Mouse (Mus musculus): ENCODE data around the gene Ch25h. TPM values are rescaled to one million over a fixed set of nuclear protein-coding genes. Genes with fewer than 3 reads are reported as not detected.

The Ch25h gene
- total and polyA plus RNA-seq, 3 experiments = 0.16 to 2.4 (median 0.34) TPM

GRCm38 (mm10) chr19:34515681-34516080 lies 40.7 kb upstream of the Ch25h start:
- Histone ChIP-seq H3K27me3 (ENCODE audit: control insufficient read depth, insufficient read depth, low read length) (no peaks in the 10 kb centered on the region), H3K27ac (peak overlapping the region; percentile 24; the same call in 1 of the 2 replicates), H3K36me3 (ENCODE audit: control insufficient read depth, insufficient read depth, low read length) (peaks cover 31% of the 10 kb centered on the region), H3K4me1 (ENCODE audit: control insufficient read depth, insufficient read depth, low read length) (peaks cover 14% of the 10 kb centered on the region), H3K9ac (ENCODE audit: low read depth, low read length) (no peak overlapping the region), H3K4me3 (no peak overlapping the region), H3K79me2 (replicated peaks; ENCODE audit: control insufficient read depth, insufficient read depth, low read length) (0 out of 2 replicates have a peak, but pooled peaks cover 1% of the 10 kb centered on the region)
- peak in 1 of 2 experiments; percentile 53 for DNase-seq
- WGBS = 42% methylated on average over 3 of the region's 3 CpGs
- TF ChIP-seq EP300 (IDR thresholded peaks at IDR 0.05; ENCODE audit: insufficient read depth, low read depth, low read length) (no peak), CTCF (IDR thresholded peaks at IDR 0.05) (no peak)
- intact Hi-C loops (cut with DNase I) = no loop called here

GRCm38 (mm10) chr19:34511528-34511927 lies 36.6 kb upstream of the Ch25h start:
- intact Hi-C loops (cut with DNase I) = no loop called here
- DNase-seq = no peak
- H3K9ac ChIP-seq (ENCODE audit: low read depth, low read length) = no peak overlapping the region
- no peaks in the 10 kb centered on the region for H3K27me3 ChIP-seq (ENCODE audit: control insufficient read depth, insufficient read depth, low read length)
- H3K79me2 ChIP-seq (replicated peaks; ENCODE audit: control insufficient read depth, insufficient read depth, low read length) = 0 out of 2 replicates have a peak, but pooled peaks cover 1% of the 10 kb centered on the region
- no peak overlapping the region; the same call in 1 of the 2 replicates for H3K27ac ChIP-seq
- TF ChIP-seq CTCF (IDR thresholded peaks at IDR 0.05) (no peak), EP300 (IDR thresholded peaks at IDR 0.05; ENCODE audit: insufficient read depth, low read depth, low read length) (no peak), POLR2A (IDR thresholded peaks at IDR 0.05; ENCODE audit: insufficient read depth, low read depth, low read length) (no peak)
- 82% methylated on average over 8 of the region's 8 CpGs for WGBS
- peaks cover 6% of the 10 kb centered on the region for H3K4me1 ChIP-seq (ENCODE audit: control insufficient read depth, insufficient read depth, low read length)
- H3K4me3 ChIP-seq = no peak overlapping the region
- H3K36me3 ChIP-seq (ENCODE audit: control insufficient read depth, insufficient read depth, low read length) = peaks cover 13% of the 10 kb centered on the region

DNA sequence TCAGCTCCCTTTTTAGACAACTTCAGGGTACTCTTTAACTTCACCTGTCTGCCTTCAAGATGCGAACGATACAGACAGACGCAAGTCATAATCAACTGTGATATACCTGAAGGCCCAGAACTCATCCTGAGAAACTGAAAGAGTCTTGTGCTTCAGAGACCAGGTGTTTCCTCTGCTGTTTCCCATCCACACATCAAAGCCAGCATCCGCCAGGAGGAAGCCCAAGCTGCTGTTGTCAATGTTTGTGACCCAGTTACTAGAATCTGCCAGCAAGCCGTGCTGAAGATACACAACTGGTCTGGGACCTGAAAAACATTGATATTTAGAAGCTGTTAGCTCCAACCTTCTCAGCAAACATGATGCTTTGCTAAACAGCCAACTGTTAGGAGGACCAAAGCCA lies 35.8 kb upstream of the Ch25h start:
- no peak overlapping the region; the same call in 1 of the 2 replicates for H3K27ac ChIP-seq
- peaks cover 8% of the 10 kb centered on the region for H3K36me3 ChIP-seq (ENCODE audit: control insufficient read depth, insufficient read depth, low read length)
- intact Hi-C loops (cut with DNase I) = no loop called here
- H3K79me2 ChIP-seq (replicated peaks; ENCODE audit: control insufficient read depth, insufficient read depth, low read length) = 0 out of 2 replicates have a peak, but pooled peaks cover 1% of the 10 kb centered on the region
- 52% methylated on average over 5 of the region's 5 CpGs for WGBS
- peaks cover 4% of the 10 kb centered on the region for H3K4me1 ChIP-seq (ENCODE audit: control insufficient read depth, insufficient read depth, low read length)
- H3K9ac ChIP-seq (ENCODE audit: low read depth, low read length) = no peak overlapping the region
- DNase-seq = peak in 1 of 2 experiments; percentile 33
- TF ChIP-seq POLR2A (IDR thresholded peaks at IDR 0.05; ENCODE audit: insufficient read depth, low read depth, low read length) (no peak), CTCF (IDR thresholded peaks at IDR 0.05) (no peak), EP300 (IDR thresholded peaks at IDR 0.05; ENCODE audit: insufficient read depth, low read depth, low read length) (no peak)
- no peak overlapping the region for H3K4me3 ChIP-seq
- no peaks in the 10 kb centered on the region for H3K27me3 ChIP-seq (ENCODE audit: control insufficient read depth, insufficient read depth, low read length)

- Histone ChIP-seq H3K79me2 (replicated peaks; ENCODE audit: control insufficient read depth, insufficient read depth, low read length) (no peaks in the 10 kb centered on the region), H3K27me3 (ENCODE audit: control insufficient read depth, insufficient read depth, low read length) (no peaks in the 10 kb centered on the region), H3K4me3 (no peak overlapping the region), H3K4me1 (ENCODE audit: control insufficient read depth, insufficient read depth, low read length) (no peaks in the 10 kb centered on the region), H3K36me3 (ENCODE audit: control insufficient read depth, insufficient read depth, low read length) (peaks cover under 1% of the 10 kb centered on the region), H3K27ac (no peak overlapping the region), H3K9ac (ENCODE audit: low read depth, low read length) (no peak overlapping the region)
- WGBS = 77% methylated on average over 12 of the region's 12 CpGs
- DNase-seq = no peak
- TF ChIP-seq CTCF (IDR thresholded peaks at IDR 0.05) (no peak), POLR2A (IDR thresholded peaks at IDR 0.05; ENCODE audit: insufficient read depth, low read depth, low read length) (no peak)
- intact Hi-C loops (cut with DNase I) = no loop called here
Observed at GRCm38 (mm10) chr19:34505161-34505721, 30.3 kb upstream of the Ch25h start.

DNA sequence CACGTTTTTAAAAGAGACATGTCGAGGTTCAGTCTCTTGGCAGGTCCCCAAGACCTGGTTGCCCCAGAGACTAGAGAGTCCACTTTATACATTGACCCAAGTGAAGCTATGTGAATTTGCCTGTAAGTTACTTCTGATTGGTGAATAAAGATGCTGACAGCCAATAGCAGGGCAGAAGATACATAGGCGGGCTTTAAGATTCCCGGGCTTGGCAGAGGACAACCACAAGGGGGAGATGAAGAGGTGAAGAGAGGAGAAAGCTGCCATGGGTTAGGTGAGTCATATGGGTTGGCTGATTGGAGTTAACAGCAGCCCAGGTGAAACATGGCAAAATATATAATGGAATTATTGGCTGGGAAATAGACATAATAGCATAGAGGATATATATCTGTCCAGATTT lies 25.8 kb upstream of the Ch25h start:
- TF ChIP-seq CTCF (IDR thresholded peaks at IDR 0.05) (peak; percentile 84), EP300 (IDR thresholded peaks at IDR 0.05; ENCODE audit: insufficient read depth, low read depth, low read length) (no peak)
- Histone ChIP-seq H3K4me3 (no peak overlapping the region), H3K4me1 (ENCODE audit: control insufficient read depth, insufficient read depth, low read length) (no peaks in the 10 kb centered on the region), H3K9ac (ENCODE audit: low read depth, low read length) (no peak overlapping the region), H3K27ac (no peak overlapping the region), H3K36me3 (ENCODE audit: control insufficient read depth, insufficient read depth, low read length) (no peaks in the 10 kb centered on the region; the same call in none of the 2 replicates), H3K27me3 (ENCODE audit: control insufficient read depth, insufficient read depth, low read length) (no peaks in the 10 kb centered on the region), H3K79me2 (replicated peaks; ENCODE audit: control insufficient read depth, insufficient read depth, low read length) (no peaks in the 10 kb centered on the region)
- DNase-seq = peak; percentile 62 to 75
- 49% methylated on average over 4 of the region's 4 CpGs for WGBS
- intact Hi-C loops (cut with DNase I) = loop anchor here (2.0 kb wide), 2 partner anchors 48 to 136 kb away; no protein-coding TSS in a partner anchor

DNA sequence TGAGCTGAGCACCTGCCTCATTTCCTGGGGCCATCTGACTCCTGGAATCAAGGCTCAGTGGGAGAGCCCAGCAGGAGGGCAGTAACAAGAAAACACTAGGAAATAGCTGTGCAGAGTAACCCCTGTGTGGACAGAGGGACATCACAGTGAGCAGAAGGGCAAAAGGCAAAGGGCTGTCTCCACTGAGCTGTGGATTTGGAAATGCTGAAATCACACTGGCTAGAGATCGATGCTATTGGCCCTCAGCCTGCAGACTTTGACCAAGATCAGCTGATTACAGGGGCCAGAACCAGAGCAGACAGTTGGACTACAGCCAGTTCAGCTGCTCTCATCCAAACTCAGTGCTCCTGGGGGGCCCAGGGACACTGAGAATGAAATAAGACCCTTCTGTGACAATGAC lies 21.4 kb upstream of the Ch25h start:
- Histone ChIP-seq H3K9ac (ENCODE audit: low read depth, low read length) (no peak overlapping the region), H3K79me2 (replicated peaks; ENCODE audit: control insufficient read depth, insufficient read depth, low read length) (no peaks in the 10 kb centered on the region), H3K36me3 (ENCODE audit: control insufficient read depth, insufficient read depth, low read length) (no peaks in the 10 kb centered on the region), H3K27me3 (ENCODE audit: control insufficient read depth, insufficient read depth, low read length) (no peaks in the 10 kb centered on the region), H3K4me3 (no peak overlapping the region), H3K4me1 (ENCODE audit: control insufficient read depth, insufficient read depth, low read length) (no peaks in the 10 kb centered on the region), H3K27ac (no peak overlapping the region)
- TF ChIP-seq POLR2A (IDR thresholded peaks at IDR 0.05; ENCODE audit: insufficient read depth, low read depth, low read length) (no peak), EP300 (IDR thresholded peaks at IDR 0.05; ENCODE audit: insufficient read depth, low read depth, low read length) (no peak), CTCF (IDR thresholded peaks at IDR 0.05) (no peak)
- no peak for DNase-seq
- 47% methylated on average over 1 of the region's 1 CpGs for WGBS
- intact Hi-C loops (cut with DNase I) = no loop called here

All from heart, adult 2 months (tissue).